Mouse (Mus musculus) lung, postnatal 14 days (tissue): ENCODE results near the gene Clec16a.

ENCODE experiments used
- DNase-seq: peaks from one replicate; pipeline ENCODE4 v3.0.0; 2021

The Clec16a gene

GRCm38 (mm10) chr16:10599888-10600740 lies 55.0 kb downstream of the Clec16a start:
- DNase-seq: no peak

- DNase-seq: no peak
Measured at GRCm38 (mm10) chr16:10607802-10608201, 62.7 kb downstream of the Clec16a start.

GRCm38 (mm10) chr16:10609921-10610320 lies 64.8 kb downstream of the Clec16a start:
- no peak for DNase-seq

- no peak for DNase-seq
Measured at GRCm38 (mm10) chr16:10610801-10611200, 65.7 kb downstream of the Clec16a start.

GRCm38 (mm10) chr16:10611306-10611705 lies 66.2 kb downstream of the Clec16a start:
- DNase-seq: no peak

GRCm38 (mm10) chr16:10613996-10614395 lies 68.9 kb downstream of the Clec16a start:
- no peak for DNase-seq

- DNase-seq: no peak
Measured at GRCm38 (mm10) chr16:10620961-10621614, 75.9 kb downstream of the Clec16a start.

GRCm38 (mm10) chr16:10621710-10622109 lies 76.6 kb downstream of the Clec16a start:
- DNase-seq: no peak

- DNase-seq: no peak
Measured at GRCm38 (mm10) chr16:10626116-10626515, 81.0 kb downstream of the Clec16a start.

- DNase-seq: no peak
Measured at GRCm38 (mm10) chr16:10627136-10627668, 82.1 kb downstream of the Clec16a start.

- no peak for DNase-seq
Measured at GRCm38 (mm10) chr16:10628030-10628555, 83.0 kb downstream of the Clec16a start.

GRCm38 (mm10) chr16:10628960-10629359 lies 83.8 kb downstream of the Clec16a start:
- DNase-seq: peak; percentile 52

GRCm38 (mm10) chr16:10629361-10629760 lies 84.2 kb downstream of the Clec16a start:
- no peak for DNase-seq

GRCm38 (mm10) chr16:10634940-10635339 lies 89.8 kb downstream of the Clec16a start:
- DNase-seq: no peak

GRCm38 (mm10) chr16:10637898-10638297 lies 92.8 kb downstream of the Clec16a start:
- DNase-seq: no peak

- DNase-seq: no peak
Measured at GRCm38 (mm10) chr16:10639111-10639889, 94.2 kb downstream of the Clec16a start.

GRCm38 (mm10) chr16:10640041-10640440 lies 94.9 kb downstream of the Clec16a start:
- DNase-seq: peak; percentile 91

GRCm38 (mm10) chr16:10641146-10641545 lies 96.0 kb downstream of the Clec16a start:
- DNase-seq: no peak

- DNase-seq: no peak
Measured at GRCm38 (mm10) chr16:10642857-10643633, 97.9 kb downstream of the Clec16a start.

- DNase-seq: no peak
Measured at GRCm38 (mm10) chr16:10644238-10644637, 99.1 kb downstream of the Clec16a start.

- DNase-seq: no peak
Measured at GRCm38 (mm10) chr16:10644731-10645130, 99.6 kb downstream of the Clec16a start.

- no peak for DNase-seq
Measured at GRCm38 (mm10) chr16:10651804-10652203, 106.7 kb downstream of the Clec16a start.
